Mouse (Mus musculus) bone marrow, adult 2 months (tissue): ENCODE measurements around the gene Tmem234. TPM values are rescaled to one million over a fixed set of nuclear protein-coding genes. Genes with fewer than 3 reads are reported as not detected.

Source experiments
- H3K27ac ChIP-seq: fragments of 200-500 bp; 2 replicates; pipeline ENCODE4 v1.5.1; 2012; ENCODE audit warnings: low read depth, mild to moderate bottlenecking, control low read depth, inconsistent platforms, low read length; ENCODE audit not compliant: control insufficient read depth, poor library complexity, insufficient read depth
- H3K4me1 ChIP-seq: fragments of 200-500 bp; 2 replicates; pipeline ENCODE4 v1.6.1; 2011; ENCODE audit warnings: low read length; ENCODE audit not compliant: control insufficient read depth, insufficient read depth
- H3K4me3 ChIP-seq: fragments of 200-500 bp; replicated peaks from 2 replicates; pipeline ENCODE3; 2011; ENCODE audit warnings: mild to moderate bottlenecking, low read depth, low read length, control low read depth; ENCODE audit not compliant: control insufficient read depth
- CTCF ChIP-seq: fragments of 200-500 bp; IDR thresholded peaks from 2 replicates; pipeline ENCODE4 v1.5.1; 2011; ENCODE audit warnings: low read length, control low read depth; ENCODE audit not compliant: control insufficient read depth, insufficient read depth
- POLR2A ChIP-seq: fragments of 200-500 bp; IDR thresholded peaks from 2 replicates; pipeline ENCODE4 v1.6.1; 2011; ENCODE audit warnings: low read depth, mild to moderate bottlenecking, control low read depth, low read length, borderline replicate concordance; ENCODE audit not compliant: control insufficient read depth
- WGBS: fragments of 180-500 bp; shearing (Covaris S2); methylation state at CpG from one replicate; pipeline ENCODE4 v1.1.7; 2018; 5-methylcytosine and 5-hydroxymethylcytosine counted together
- polyA plus RNA-seq: library from polyadenylated mRNA; stranded (reverse); fragments of >200 nt; gene quantifications from 2 replicates; pipeline ENCODE4 v1.2.4, GENCODE M21; 2011; ENCODE audit warnings: low replicate concordance; ENCODE audit not compliant: missing spikeins, insufficient read depth, insufficient read length

Gene Tmem234
- polyA plus RNA-seq, 1 experiment: 118 TPM

DNA sequence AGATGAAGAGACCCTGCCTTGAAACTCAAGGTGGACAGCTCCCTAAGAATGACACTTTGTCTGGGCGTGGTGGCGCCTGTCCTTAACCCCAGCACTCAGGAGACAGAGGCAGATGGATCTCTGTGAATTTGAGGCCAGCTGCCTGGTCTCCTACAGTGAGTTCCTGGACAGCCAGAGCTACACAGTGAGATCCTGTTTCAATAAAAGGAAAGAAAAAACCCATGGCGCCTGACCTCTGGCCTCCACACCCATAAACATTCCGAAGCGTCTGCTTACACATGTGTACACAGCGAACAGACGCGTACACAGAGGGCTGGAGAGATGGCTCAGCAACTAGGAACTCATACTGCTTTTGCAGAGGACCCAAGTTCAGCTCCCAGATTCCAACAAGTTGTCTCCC is 36.8 kb upstream of the Tmem234 start:
- Histone ChIP-seq H3K4me1 (no peaks in the 10 kb centered on the region), H3K4me3 (no peak overlapping the region), H3K27ac (no peak overlapping the region)
- WGBS: 92% methylated on average over 8 of the region's 8 CpGs
- TF ChIP-seq POLR2A (no peak), CTCF (no peak)

DNA sequence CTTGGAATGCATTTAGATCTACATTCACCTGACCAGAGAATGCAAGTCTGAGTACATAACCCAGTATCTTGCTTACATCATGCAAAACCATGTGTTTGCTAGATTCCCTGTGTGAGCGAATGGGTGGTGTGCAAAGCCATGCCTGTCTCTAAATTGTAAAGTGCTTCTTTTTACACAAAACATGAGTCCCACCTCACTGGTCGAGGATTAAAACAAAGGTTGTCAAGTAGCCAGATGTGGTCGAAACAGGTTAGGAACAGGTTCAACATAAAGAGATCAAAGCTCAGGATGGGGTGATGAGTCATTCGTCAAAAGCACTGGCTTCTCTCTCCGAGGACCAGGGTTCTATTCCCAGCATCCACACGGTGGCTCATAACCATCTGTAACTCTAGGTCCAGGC is 35.3 kb upstream of the Tmem234 start:
- Histone ChIP-seq H3K4me1 (no peaks in the 10 kb centered on the region), H3K27ac (no peak overlapping the region), H3K4me3 (no peak overlapping the region)
- TF ChIP-seq CTCF (no peak), POLR2A (no peak)
- WGBS: 77% methylated on average over 6 of the region's 6 CpGs

DNA sequence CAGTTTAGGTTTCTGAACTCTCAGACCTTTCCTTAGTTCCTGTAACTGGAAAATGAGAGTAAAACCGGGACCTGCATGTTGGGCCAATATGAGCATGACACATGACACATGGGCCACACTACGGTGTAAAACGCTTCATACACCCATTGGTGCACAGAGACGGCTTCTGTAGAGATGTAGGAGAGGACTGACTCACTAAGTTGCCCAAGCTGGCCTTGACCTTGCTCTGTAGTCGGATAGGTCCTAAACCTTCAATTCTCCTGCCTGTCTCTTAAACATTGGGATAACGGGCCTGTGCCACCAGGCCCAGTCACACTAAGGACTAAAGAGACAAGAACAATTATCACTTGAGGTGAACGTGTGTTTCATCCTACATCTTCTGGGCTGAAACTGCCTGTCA is 32.1 kb upstream of the Tmem234 start:
- TF ChIP-seq POLR2A: no peak
- no peak for TF ChIP-seq CTCF
- WGBS: 85% methylated on average over 7 of the region's 7 CpGs
- H3K27ac ChIP-seq: no peak overlapping the region
- no peaks in the 10 kb centered on the region; the same call in 1 of the 2 replicates for H3K4me1 ChIP-seq
- H3K4me3 ChIP-seq: no peak overlapping the region

DNA sequence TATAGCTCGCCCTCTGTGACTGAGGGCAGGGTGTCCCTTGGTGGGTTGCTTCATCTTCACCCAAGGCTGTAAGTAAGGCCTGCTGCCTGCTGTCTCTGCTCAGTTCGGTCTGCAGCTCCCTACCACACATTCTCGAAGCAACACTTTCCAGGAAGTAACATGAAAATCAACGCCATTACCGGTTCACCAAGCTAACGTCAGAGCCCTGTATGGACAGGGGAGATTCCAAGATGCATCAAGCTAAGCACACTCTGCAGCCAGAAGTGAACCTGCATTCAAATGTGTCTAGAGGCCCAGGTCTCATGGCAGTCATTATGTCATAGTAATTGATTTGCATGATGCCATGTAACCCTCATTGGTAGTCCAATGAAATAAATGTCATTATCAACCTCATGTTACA is 30.4 kb upstream of the Tmem234 start:
- TF ChIP-seq POLR2A (no peak), CTCF (no peak)
- 73% methylated on average over 6 of the region's 6 CpGs for WGBS
- H3K4me3 ChIP-seq: no peak overlapping the region
- no peak overlapping the region for H3K27ac ChIP-seq
- peaks cover 4% of the 10 kb centered on the region; the same call in 1 of the 2 replicates for H3K4me1 ChIP-seq

DNA sequence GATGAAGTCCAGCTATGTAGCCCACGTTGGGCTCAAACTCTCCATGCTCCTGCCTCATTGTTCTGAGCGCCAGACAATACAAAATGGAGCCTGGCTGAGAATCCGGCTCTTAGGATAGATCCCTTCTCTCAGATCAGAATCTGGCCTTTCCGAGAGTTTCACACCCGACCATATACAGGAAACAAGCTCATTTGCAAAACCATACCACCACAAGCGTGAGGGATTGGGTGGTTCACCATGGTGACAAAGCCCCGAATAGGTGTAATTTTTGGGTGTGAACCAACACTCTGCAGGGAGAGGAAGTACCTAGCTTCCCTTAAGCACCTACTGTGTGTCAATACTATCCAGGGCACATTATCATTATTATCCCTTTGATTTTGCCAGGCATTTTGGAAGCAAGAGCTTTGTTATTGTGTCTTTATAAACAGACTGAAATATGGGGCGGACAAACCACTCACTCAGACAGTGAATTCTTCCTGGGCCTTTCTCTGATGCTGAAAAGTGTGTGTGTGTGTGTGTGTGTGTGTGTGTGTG is 28.9 kb upstream of the Tmem234 start:
- Histone ChIP-seq H3K27ac (no peak overlapping the region), H3K4me1 (peaks cover 4% of the 10 kb centered on the region; the same call in 1 of the 2 replicates), H3K4me3 (no peak overlapping the region)
- TF ChIP-seq CTCF (no peak), POLR2A (no peak)
- WGBS: 57% methylated on average over 8 of the region's 8 CpGs

DNA sequence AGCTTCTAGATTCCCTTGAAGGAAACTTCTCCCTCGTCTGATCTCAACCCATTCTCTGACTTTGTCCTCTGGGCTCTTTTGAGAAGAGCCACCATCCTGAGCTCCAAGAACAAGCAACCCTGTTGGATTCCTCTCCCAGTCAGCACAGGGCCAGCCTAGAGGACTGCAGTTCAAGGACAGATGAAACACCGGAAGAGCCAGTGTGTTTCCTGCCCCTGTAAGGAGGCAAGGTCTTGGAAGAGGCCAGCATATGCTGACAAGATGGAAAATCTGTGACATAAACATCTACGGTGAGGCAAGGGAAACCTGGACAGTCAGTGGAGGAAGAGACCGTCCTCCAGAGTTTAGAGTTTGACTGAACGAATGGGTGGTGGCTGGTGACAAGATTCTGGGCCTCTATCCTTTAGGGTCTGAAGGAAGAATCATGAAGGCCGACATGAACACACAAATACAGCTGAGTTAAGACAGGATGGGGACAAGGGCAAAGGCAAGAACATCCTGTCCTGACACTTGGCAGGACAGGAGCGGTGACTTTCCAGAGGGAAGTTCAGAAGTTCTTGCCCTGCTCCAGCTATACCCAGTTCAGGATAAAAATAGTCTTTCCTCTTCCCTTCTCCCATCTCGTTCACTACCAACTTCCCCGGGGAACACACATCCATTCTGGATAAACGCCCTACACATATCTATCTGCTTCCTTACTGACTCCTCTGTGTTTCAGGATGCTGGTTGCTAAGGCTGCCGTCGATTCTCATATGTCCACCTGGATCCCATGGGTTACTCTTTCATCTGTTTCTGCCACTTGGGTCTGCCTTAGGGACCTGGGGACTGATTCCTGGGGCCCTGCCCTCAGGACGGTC is 28.0 kb upstream of the Tmem234 start:
- 0 out of 2 replicates have a peak overlapping the region, but pooled peaks have one; percentile 44 for H3K27ac ChIP-seq
- peak overlapping the region; percentile 33 for H3K4me3 ChIP-seq
- TF ChIP-seq POLR2A (no peak), CTCF (no peak)
- peaks cover 4% of the 10 kb centered on the region; the same call in 1 of the 2 replicates for H3K4me1 ChIP-seq
- 79% methylated on average over 13 of the region's 13 CpGs for WGBS

DNA sequence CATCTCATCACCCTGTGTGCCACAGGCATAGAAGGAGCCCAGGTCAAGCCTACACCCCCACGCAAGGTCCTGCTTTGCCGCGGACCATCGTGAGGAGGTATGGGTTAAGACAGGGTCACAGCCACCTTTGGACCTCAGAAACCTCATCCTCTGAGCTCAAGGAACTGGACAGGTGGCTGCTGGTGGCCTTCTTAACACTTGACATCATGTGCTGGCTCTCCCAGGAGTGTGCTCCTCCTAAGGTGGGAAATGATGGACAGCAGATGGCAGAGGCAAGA is 27.4 kb upstream of the Tmem234 start:
- 93% methylated on average over 4 of the region's 4 CpGs for WGBS
- peak overlapping the region; percentile 10 for H3K4me3 ChIP-seq

DNA sequence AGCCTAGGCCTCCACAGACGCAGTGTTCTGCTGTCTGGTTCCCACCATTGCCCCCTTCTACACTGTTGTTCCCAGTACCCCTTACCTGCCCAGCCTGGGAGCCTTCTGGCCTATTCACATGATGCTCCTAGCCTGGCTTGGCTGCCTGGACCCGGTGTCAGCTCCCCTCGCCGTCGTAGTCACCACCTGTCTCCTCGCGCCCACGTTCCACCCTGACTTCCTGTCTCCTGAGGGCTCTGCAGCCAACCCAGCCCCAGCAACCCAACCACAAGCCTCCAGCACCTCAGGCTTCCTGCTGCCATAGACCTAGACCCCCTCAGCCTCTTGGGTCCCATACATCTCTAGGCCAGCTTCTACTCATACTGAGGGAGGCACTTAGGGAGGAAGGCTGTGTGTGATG is 27.0 kb upstream of the Tmem234 start, which contains the start of gene Lck:
Lck (minus strand) TSS at position 212 of the 400 bp plus-strand sequence.
- Histone ChIP-seq H3K4me1 (peaks cover 4% of the 10 kb centered on the region; the same call in 1 of the 2 replicates), H3K4me3 (peak within 1 kb of the TSS; percentile 12), H3K27ac (peak within 1 kb of the TSS; percentile 44; the same call in 1 of the 2 replicates)
- 16% methylated on average over 8 of the region's 8 CpGs for WGBS
- peak; percentile 42; the same call in 1 of the 2 replicates for TF ChIP-seq POLR2A
- TF ChIP-seq CTCF: no peak

More for the DNA sequence above, 27.4 kb upstream of the Tmem234 start:
- no peak for TF ChIP-seq CTCF
- no peak for TF ChIP-seq POLR2A
- H3K4me1 ChIP-seq: peaks cover 4% of the 10 kb centered on the region; the same call in 1 of the 2 replicates
- H3K27ac ChIP-seq: peak overlapping the region; percentile 44; the same call in 1 of the 2 replicates

DNA sequence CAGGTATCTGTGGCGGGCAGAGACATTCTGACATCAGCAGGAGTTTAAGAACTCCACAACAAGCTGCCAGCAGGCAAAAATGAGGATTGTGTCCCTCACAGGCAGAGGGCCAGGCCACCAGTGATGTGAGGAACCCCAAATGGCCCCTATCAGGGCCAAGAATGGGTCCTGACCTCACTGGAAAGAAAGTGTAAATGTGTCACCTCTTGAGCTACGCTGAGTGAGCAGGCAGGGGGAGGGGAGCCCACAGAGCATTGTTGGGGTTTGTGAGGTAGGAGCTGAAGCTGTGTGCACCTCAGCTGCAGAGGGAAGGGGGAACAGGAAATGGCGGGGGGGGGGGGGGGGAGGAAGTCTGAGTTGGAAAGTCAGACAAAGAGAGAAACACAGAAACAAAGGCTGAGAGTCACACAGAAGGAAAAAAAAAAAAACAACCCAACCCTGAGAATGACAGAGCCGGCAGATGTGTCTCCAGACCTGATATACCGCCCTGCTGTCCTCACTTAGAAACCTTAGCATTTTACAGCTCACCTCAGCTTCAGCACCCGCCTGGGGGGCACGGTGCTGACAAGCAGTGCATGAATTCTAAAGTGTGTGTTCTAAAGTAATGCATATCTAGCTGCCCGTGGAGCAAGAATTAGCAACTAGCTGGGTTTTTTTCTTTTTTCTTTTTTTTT is 25.2 kb upstream of the Tmem234 start:
- H3K4me1 ChIP-seq: peaks cover 4% of the 10 kb centered on the region; the same call in 1 of the 2 replicates
- H3K4me3 ChIP-seq: no peak overlapping the region
- 6% methylated on average over 8 of the region's 8 CpGs for WGBS
- H3K27ac ChIP-seq: peak overlapping the region; percentile 59
- no peak for TF ChIP-seq POLR2A
- no peak for TF ChIP-seq CTCF
